Mouse (Mus musculus): Measurements from ENCODE around the gene Usp33.

- TF ChIP-seq CTCF (IDR thresholded peaks at IDR 0.05; ENCODE audit: borderline replicate concordance, extremely low read depth, insufficient read depth, insufficient read length), result no peak
- TF ChIP-seq POLR2A (IDR thresholded peaks at IDR 0.05; ENCODE audit: borderline replicate concordance, extremely low read depth, insufficient read depth, insufficient read length, poor library complexity, severe bottlenecking), result no peak
Measured at GRCm38 (mm10) chr3:152384106-152384505, 37.8 kb downstream of the Usp33 start.
